Comparison of ENCODE assay signal across 8 mouse cellular contexts in genomic region chr11:120598283-120598989, GRCm38 (mm10). TPM values are rescaled to one million over a fixed set of nuclear protein-coding genes. Genes with fewer than 3 reads are reported as not detected.
DNase-seq lines count a peak whose midpoint lies in the region; ATAC-seq lines count a peak whose summit lies in the region.

Gene Alyref, minus strand, starts transcription at chr11:120598365.
Gene Anapc11, plus strand, starts transcription at chr11:120598421.

- peak; percentile 99 for ATAC-seq in forebrain, embryonic 14.5 days
- peak; percentile 97 for ATAC-seq in neural tube, embryonic 15.5 days (ENCODE audit: low FRiP score)

- H3K4me3 ChIP-seq in forebrain, embryonic 14.5 days (ENCODE audit: low read depth, low read length), result peak within 1 kb of the TSS; percentile 97
- H3K4me3 ChIP-seq in neural tube, embryonic 15.5 days (replicated peaks), result peak within 1 kb of the TSS; percentile 97

- no peaks in the 10 kb centered on the region for H3K9me3 ChIP-seq in forebrain, embryonic 14.5 days (replicated peaks; ENCODE audit: control insufficient read depth, low read length)
- H3K9me3 ChIP-seq in neural tube, embryonic 15.5 days (replicated peaks), result no peaks in the 10 kb centered on the region

- intact Hi-C loops in heart, postnatal 14 days (cut with DNase I), result no loop called here

- H3K4me2 ChIP-seq in forebrain, embryonic 14.5 days (ENCODE audit: low read length), result peak within 1 kb of the TSS; percentile 87
- peak within 1 kb of the TSS; percentile 95 for H3K4me2 ChIP-seq in neural tube, embryonic 15.5 days

- DNase-seq in ES-CJ7 (ENCODE audit: low read depth, low spot score), result peak; percentile 95
- peak; percentile 90 for DNase-seq in cerebellum, adult 11 months
- DNase-seq in forebrain, embryonic 14.5 days (ENCODE audit: low spot score), result peak; percentile 98
- peak; percentile 97 to 98 for DNase-seq in heart, postnatal 14 days
- peak; percentile 93 for DNase-seq in layer of hippocampus, adult 11-12 months (ENCODE audit: low spot score)
- peak; percentile 91 to 94 for DNase-seq in lung, adult 18-20 months
- peak; percentile 93 for DNase-seq in testis, postnatal 14 days (ENCODE audit: low spot score)

- no peaks in the 10 kb centered on the region for H3K27me3 ChIP-seq in forebrain, embryonic 14.5 days (replicated peaks; ENCODE audit: control insufficient read depth, insufficient read depth, low read length)
- no peaks in the 10 kb centered on the region for H3K27me3 ChIP-seq in neural tube, embryonic 15.5 days (replicated peaks)

- H3K36me3 ChIP-seq in forebrain, embryonic 14.5 days (ENCODE audit: control insufficient read depth, insufficient read depth, low read length), result peaks cover 58% of the 10 kb centered on the region
- peaks cover 55% of the 10 kb centered on the region for H3K36me3 ChIP-seq in neural tube, embryonic 15.5 days

- peak within 1 kb of the TSS; percentile 86 for H3K27ac ChIP-seq in forebrain, embryonic 14.5 days (ENCODE audit: low read depth, low read length)
- peak within 1 kb of the TSS; percentile 90 for H3K27ac ChIP-seq in neural tube, embryonic 15.5 days (replicated peaks)

- peaks cover 16% of the 10 kb centered on the region for H3K4me1 ChIP-seq in forebrain, embryonic 14.5 days (ENCODE audit: control insufficient read depth, insufficient read depth, low read length)
- peaks cover 30% of the 10 kb centered on the region for H3K4me1 ChIP-seq in neural tube, embryonic 15.5 days

- under 1% methylated on average over 88 of the region's 88 CpGs for WGBS in forebrain, embryonic 14.5 days
- under 1% methylated on average over 88 of the region's 88 CpGs for WGBS in neural tube, embryonic 15.5 days

- H3K9ac ChIP-seq in forebrain, embryonic 14.5 days (ENCODE audit: low read length), result peak within 1 kb of the TSS; percentile 98
- peak within 1 kb of the TSS; percentile 96 for H3K9ac ChIP-seq in neural tube, embryonic 15.5 days (replicated peaks)

RNA-seq across cellular contexts. Expression of gene Alyref, which starts in this region (rescaled TPM):
- 318 and 352 TPM in 2 replicates for polyA plus RNA-seq in forebrain, embryonic 14.5 days (2014; fragmentation: Nextera tagmentation; extraction: Ambion mirVana)
- total RNA-seq in heart, postnatal 14 days (2021), result 10 to 100 TPM; 57.8 to 59.9 TPM
- 219 and 265 TPM in 2 replicates for polyA plus RNA-seq in neural tube, embryonic 15.5 days (2015; fragmentation: Nextera tagmentation; extraction: Ambion mirVana)

RNA-seq across cellular contexts. Expression of gene Anapc11, which starts in this region (rescaled TPM):
- polyA plus RNA-seq in forebrain, embryonic 14.5 days (2014; fragmentation: Nextera tagmentation; extraction: Ambion mirVana), result 237 and 281 TPM in 2 replicates
- 10 to 100 TPM; 86.2 to 87.5 TPM for total RNA-seq in heart, postnatal 14 days (2021)
- polyA plus RNA-seq in neural tube, embryonic 15.5 days (2015; fragmentation: Nextera tagmentation; extraction: Ambion mirVana), result 206 and 208 TPM in 2 replicates

Comparison
In these comparisons a context has a peak if more than half of its experiments do, and no peak if none do; other contexts are left out.
1. Peak in every context shown above with its lines: DNase-seq, ATAC-seq, H3K4me3 ChIP-seq and H3K27ac ChIP-seq.